ENCODE assay signal across 12 mouse cellular contexts in the genomic region with DNA sequence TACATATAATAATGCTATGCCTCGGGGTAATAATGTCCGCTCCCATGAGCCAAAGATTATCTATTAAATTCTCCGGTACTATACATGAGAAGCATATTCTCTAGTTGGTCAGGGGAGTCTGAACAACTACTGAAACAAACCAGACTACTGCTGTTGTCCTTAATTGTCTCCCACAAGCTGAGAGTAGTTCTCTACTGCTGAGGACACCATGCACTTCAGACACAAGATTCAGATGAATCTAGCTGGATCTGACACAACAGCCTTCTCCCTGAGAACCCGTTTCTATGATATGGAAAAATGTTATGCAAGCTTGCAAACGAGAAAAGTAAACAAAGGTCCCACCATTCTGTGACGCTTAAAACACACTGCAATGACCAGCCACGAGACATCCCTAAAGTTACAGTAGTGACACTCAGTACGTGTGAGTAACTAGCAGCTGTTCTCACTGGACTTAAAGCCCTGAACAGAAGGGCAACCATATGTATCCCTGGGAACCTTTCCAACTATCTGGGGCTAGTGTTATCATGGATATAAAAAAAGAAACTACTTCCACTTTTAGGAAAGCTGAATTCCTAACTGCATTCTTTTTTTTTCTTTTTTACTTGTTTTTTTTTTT.
DNase-seq lines count a peak whose midpoint lies in the region; ATAC-seq lines count a peak whose summit lies in the region.
"Had no signal": no experiment of that assay in that cellular context is flagged by ENCODE, and none has a peak within 500 bp of the region (broad histone marks: within the 10 kb centered on the region; RNA-seq: fewer than 3 reads in every experiment).

No protein-coding gene starts in this region.

- ATAC-seq in limb, embryonic 12.5 days (ENCODE audit: insufficient number of reproducible peaks, insufficient read depth, low FRiP score, low TSS enrichment, low read depth) = no peak
- ATAC-seq in limb, embryonic 15.5 days (ENCODE audit: insufficient number of reproducible peaks, low FRiP score, low TSS enrichment, low read depth) = no peak
- ATAC-seq in kidney, embryonic 14.5 days (ENCODE audit: low FRiP score, low TSS enrichment) = no peak

- no peak overlapping the region for H3K4me2 ChIP-seq in limb, embryonic 12.5 days
- H3K4me2 ChIP-seq in limb, embryonic 15.5 days = no peak overlapping the region
- H3K4me2 ChIP-seq in kidney, embryonic 14.5 days (replicated peaks; ENCODE audit: low read depth, low read length) = no peak overlapping the region
- H3K4me2 ChIP-seq: embryonic facial prominence, embryonic 13.5 days; heart, embryonic 13.5 days had no signal

- peak overlapping the region; percentile 41; the same call in 1 of the 2 replicates for H3K27ac ChIP-seq in limb, embryonic 12.5 days
- no peak overlapping the region for H3K27ac ChIP-seq in limb, embryonic 10.5 days
- H3K27ac ChIP-seq in limb, embryonic 15.5 days = 0 out of 2 replicates have a peak overlapping the region, but pooled peaks have one; percentile 47
- H3K27ac ChIP-seq in kidney, embryonic 14.5 days (ENCODE audit: low read depth, low read length) = no peak overlapping the region
- H3K27ac ChIP-seq: embryonic facial prominence, embryonic 13.5 days; heart, embryonic 13.5 days had no signal

- no peaks in the 10 kb centered on the region for H3K4me1 ChIP-seq in limb, embryonic 12.5 days (replicated peaks)
- H3K4me1 ChIP-seq in limb, embryonic 10.5 days = no peaks in the 10 kb centered on the region
- H3K4me1 ChIP-seq in limb, embryonic 15.5 days = peaks cover 3% of the 10 kb centered on the region
- H3K4me1 ChIP-seq in kidney, embryonic 14.5 days (ENCODE audit: control insufficient read depth, insufficient read depth, low read length) = no peaks in the 10 kb centered on the region
- H3K4me1 ChIP-seq: embryonic facial prominence, embryonic 13.5 days; heart, embryonic 13.5 days had no signal

- no peaks in the 10 kb centered on the region for H3K9me3 ChIP-seq in limb, embryonic 12.5 days
- no peaks in the 10 kb centered on the region for H3K9me3 ChIP-seq in limb, embryonic 10.5 days (replicated peaks)
- H3K9me3 ChIP-seq in limb, embryonic 15.5 days = no peaks in the 10 kb centered on the region
- H3K9me3 ChIP-seq in kidney, embryonic 14.5 days (ENCODE audit: control insufficient read depth, low read length) = no peaks in the 10 kb centered on the region
- H3K9me3 ChIP-seq: embryonic facial prominence, embryonic 13.5 days; heart, embryonic 13.5 days had no signal

- WGBS in limb, embryonic 12.5 days = 81% methylated on average over 8 of the region's 8 CpGs
- 90% methylated on average over 8 of the region's 8 CpGs for WGBS in limb, embryonic 10.5 days
- 54% methylated on average over 8 of the region's 8 CpGs for WGBS in limb, embryonic 15.5 days
- 88% methylated on average over 8 of the region's 8 CpGs for WGBS in kidney, embryonic 14.5 days

- H3K4me3 ChIP-seq in limb, embryonic 12.5 days (replicated peaks) = no peak overlapping the region
- H3K4me3 ChIP-seq in limb, embryonic 10.5 days = no peak overlapping the region
- H3K4me3 ChIP-seq in limb, embryonic 15.5 days = no peak overlapping the region
- no peak overlapping the region for H3K4me3 ChIP-seq in kidney, embryonic 14.5 days (ENCODE audit: low read length)
- H3K4me3 ChIP-seq: embryonic facial prominence, embryonic 13.5 days; heart, embryonic 13.5 days had no signal

- H3K9ac ChIP-seq in limb, embryonic 12.5 days (replicated peaks) = no peak overlapping the region
- H3K9ac ChIP-seq in limb, embryonic 15.5 days = no peak overlapping the region
- H3K9ac ChIP-seq in kidney, embryonic 14.5 days (ENCODE audit: low read depth, low read length) = no peak overlapping the region
- H3K9ac ChIP-seq: embryonic facial prominence, embryonic 13.5 days; heart, embryonic 13.5 days had no signal

- no peaks in the 10 kb centered on the region for H3K36me3 ChIP-seq in limb, embryonic 12.5 days
- H3K36me3 ChIP-seq in limb, embryonic 10.5 days = no peaks in the 10 kb centered on the region
- no peaks in the 10 kb centered on the region for H3K36me3 ChIP-seq in limb, embryonic 15.5 days
- H3K36me3 ChIP-seq in kidney, embryonic 14.5 days (ENCODE audit: control insufficient read depth, insufficient read depth, low read length) = no peaks in the 10 kb centered on the region
- H3K36me3 ChIP-seq: embryonic facial prominence, embryonic 13.5 days; heart, embryonic 13.5 days had no signal

- no peak for DNase-seq in limb, embryonic 10.5 days (ENCODE audit: low spot score)
- peak; percentile 54 for DNase-seq in cerebellum, adult 9-10 months
- peak; percentile 19 to 67 for DNase-seq in layer of hippocampus, adult 18-20 months (ENCODE audit: low spot score in 2 of 2)
- no peak for DNase-seq in kidney, adult 11 months
- DNase-seq: adrenal gland, adult 2 months; kidney, postnatal 4 days; thymus, adult 18-20 months had no signal

- no peaks in the 10 kb centered on the region for H3K27me3 ChIP-seq in limb, embryonic 12.5 days
- H3K27me3 ChIP-seq in limb, embryonic 10.5 days (ENCODE audit: low read depth, poor library complexity, severe bottlenecking) = no peaks in the 10 kb centered on the region
- H3K27me3 ChIP-seq in limb, embryonic 15.5 days = no peaks in the 10 kb centered on the region
- no peaks in the 10 kb centered on the region for H3K27me3 ChIP-seq in kidney, embryonic 14.5 days (ENCODE audit: control insufficient read depth, insufficient read depth, low read length)
- H3K27me3 ChIP-seq: embryonic facial prominence, embryonic 13.5 days; heart, embryonic 13.5 days had no signal

Comparison
In these comparisons a context has a peak if more than half of its experiments do, and no peak if none do; other contexts are left out.
1. H3K27ac ChIP-seq: peak in limb, embryonic 12.5 days (single experiment) and limb, embryonic 15.5 days (single experiment); none in limb, embryonic 10.5 days (single experiment) and kidney, embryonic 14.5 days (single experiment).
2. DNase-seq: peak in cerebellum, adult 9-10 months (single experiment) and layer of hippocampus, adult 18-20 months (2 of 2); none in limb, embryonic 10.5 days (single experiment) and kidney, adult 11 months (single experiment).